Mouse (Mus musculus) mesoderm, embryonic 11.5 days (tissue): ENCODE measurements around the gene Umad1.

Experiments
- DNase-seq: peaks from one replicate; pipeline ENCODE4 v3.0.0-alpha.2; 2012; ENCODE audit warnings: low read depth, low spot score

Gene Umad1

DNA sequence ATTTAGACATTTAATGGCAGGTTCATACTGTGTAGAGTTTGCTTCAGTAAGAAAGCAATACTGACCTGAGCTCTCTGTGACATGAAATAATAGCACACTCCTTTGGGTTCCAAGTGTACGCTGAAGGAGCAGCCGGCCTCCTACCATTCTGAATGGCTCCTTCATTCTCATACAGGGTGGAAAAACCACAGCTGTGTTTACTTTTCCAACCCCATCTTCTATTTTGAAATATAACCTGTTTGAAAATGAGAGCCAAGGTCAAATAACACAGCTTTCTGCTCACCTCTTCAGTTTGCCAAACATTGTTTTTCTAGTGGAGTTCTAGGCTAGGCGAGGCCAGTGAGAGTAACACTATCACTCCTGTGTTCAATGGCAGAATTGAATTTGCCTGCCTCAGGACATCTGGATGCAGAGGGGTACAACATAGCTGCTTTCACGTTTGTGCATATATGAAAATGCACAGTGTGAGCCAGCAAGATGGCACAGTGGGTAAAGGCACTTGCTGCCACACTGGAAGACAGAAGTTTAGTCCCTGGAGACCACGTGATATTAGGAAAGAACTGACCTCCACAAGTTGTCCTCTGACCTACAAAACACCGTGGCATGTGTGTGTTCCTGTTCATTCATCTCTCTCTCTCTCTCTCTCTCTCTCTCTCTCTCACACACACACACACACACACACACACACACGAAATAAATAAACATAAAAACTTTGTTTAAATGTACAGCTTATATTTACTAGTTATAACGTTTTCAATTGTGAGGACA is 157.9 kb downstream of the Umad1 start:
- peak; percentile 20 for DNase-seq

DNA sequence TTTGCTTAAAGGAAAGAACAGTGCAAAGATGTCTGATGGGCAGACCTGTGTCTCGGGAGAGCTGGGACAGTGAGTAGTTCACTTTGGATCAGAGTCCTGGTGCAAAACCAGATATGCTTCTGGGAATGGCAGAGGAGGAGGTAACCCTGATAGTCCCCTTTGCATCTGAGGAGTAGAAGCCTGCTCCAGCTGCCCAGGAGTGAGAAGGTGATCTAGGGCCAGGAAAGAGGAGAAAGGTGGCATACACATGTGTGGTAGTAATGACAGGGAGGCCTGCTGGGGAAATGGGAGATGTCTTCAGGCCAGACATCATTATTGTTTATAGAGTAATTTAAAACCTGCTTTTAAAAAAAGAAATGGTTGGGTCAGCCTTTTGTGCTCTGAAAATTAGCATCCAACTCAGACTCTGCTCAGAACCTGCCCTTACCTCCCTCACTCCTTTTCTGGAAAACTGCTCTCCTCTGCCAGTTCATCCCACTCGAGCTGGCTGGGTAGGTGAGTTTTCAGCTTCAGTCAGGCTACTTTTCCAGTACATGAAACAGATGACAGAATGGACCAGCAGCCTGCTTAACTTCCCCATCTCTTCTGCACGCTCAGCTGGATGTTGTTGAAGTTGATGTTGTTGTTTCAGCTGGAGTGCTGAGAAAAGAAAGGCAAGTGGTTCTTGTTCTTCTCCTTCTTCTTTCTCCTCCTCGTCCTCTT is 160.5 kb downstream of the Umad1 start:
- DNase-seq, result peak; percentile 10

DNA sequence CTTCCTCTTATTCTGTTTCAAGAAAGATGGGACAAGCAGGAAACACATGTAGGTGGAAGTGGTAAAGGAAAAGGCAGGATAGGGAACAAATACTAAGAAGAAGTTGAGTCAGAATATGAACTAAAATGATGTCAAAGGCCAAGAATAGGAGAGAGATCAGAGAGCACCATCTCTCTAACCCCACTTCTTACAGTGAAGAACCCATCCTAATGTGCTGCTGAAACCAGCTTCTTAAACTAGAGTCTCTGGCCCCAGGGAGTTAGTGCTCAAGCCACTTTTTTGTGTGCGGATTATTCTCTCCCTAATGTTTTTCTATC is 161.1 kb downstream of the Umad1 start:
- no peak for DNase-seq

DNA sequence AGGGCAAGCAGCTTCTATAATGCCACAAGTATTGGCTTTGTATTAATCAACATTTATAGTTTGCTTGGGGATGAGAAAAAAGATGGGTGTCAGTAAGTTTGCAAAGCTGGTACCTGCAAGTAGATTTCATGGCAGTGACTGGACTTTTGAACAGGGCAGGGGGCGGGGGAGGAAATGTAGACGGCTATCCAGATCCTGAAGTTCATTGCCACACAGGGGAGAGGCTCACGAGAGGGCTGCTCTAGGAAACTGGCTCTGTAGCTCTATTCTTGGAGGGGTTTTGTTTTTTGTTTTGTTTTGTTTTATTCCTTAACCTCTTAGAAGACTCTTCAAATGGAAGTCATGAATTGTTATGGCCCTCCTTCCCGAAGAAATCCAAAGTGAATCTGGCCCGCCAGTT is 162.3 kb downstream of the Umad1 start:
- no peak for DNase-seq

DNA sequence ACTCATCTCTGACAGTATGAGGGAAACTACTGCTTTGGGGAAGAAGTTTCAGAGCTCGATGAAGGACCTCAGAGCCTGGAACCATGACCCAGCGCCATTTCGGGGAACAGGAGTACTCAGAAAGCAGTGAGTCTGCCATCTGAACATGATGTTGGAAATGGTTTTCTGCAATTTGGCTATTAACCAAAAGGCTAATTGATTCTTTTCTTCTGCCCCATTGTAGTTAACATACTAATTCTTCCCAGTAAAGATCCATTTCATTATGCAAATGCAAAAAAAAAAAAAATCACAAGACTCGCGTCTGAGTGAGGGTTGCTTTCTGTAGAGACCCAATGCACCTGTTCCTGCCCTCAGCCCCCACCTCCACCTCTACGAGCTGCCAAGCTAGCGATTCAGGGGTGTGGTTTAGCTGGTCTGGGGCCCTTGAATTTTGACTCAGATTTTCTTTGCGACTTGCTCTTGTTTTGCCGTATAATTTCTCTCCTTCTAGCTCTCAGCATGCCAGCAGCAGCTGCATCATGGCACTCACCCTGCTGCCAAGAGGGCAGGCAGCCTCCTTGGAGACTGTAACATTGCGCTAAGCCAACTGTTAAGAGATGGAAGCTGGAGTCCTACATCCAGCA is 163.0 kb downstream of the Umad1 start:
- no peak for DNase-seq

DNA sequence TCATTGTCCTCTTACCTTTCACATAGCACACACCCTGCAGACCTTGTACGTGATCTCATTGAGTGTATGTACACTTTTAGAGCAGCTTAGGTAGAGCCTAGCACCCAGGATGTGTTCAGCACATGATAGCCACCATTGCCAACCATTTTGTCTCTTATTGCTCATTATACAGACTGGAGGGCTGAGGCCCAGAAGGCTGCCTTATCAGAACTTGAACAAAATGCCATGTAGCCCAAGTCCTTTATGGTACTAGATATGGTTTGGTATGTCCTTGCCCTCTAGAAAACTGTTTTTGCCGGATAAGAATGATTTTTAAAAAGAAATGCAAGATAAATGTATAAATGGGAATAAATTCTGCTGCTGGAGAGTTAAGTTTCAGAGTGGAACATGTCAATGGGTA is 164.1 kb downstream of the Umad1 start:
- no peak for DNase-seq

DNA sequence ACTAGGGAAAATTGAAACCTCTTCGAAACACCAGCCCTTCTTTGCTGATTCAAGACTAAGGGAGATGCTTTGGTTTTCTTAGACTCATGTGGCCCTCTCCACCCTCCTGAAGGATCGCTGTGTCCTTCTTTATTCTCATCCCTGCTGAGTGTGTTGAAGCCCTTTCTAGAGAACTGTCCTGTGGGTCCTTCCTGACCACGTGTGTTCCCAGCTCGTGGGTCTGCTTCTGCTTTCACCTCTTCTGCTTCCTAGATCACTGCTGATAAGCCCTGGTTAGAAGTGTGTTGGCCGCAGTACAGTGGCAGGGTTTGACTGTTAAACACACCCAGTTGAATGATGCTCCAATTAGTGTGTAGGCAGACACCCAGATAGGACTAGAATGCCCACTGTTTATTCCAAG is 168.6 kb downstream of the Umad1 start:
- no peak for DNase-seq

DNA sequence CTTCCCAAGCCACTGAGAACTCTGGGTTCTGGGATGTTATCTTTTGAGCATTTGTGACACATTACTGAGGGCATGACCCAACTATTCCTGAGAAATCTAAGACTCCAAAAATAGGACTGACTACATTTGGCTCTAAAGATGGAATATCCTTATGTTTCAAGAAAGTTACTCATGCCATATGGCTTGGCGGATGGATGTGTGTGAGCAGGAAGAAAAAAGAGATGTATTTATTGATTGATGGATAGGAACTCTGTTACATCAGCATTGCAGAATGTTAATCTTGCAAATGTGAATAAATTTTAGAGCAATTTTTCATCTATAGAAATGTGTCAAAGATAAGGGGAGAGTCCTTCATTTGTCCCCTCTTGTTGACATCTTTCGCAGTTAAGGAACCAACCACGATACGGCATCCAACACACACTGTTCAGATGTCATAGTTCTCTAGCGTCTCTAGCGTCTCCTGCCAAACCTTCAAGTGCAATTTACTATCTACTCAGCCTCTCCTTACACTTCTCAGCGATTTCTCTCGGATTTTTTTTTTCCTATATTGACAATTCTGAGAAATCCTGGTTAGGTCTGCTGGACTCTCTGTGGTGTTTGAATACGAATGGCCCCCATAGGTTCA is 171.6 kb downstream of the Umad1 start:
- no peak for DNase-seq

DNA sequence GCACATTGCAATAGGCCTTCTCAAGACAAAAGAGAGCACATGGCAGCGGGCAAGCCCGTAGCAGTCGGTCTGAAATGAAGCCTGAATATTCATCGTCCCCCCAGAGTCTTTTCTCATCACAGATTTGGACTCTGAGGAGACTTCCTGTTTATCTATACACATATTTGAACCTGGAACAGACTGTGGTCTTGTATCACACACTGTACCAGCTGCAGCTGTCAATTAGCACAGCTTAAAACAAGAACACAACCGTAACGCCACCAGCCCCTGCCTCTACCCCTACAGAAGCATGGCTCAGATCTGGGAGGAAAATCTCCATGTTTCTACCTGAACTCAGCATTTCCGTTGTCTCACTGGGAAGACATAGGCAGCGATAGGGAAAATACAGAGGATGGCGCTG is 174.1 kb downstream of the Umad1 start:
- DNase-seq, result no peak

DNA sequence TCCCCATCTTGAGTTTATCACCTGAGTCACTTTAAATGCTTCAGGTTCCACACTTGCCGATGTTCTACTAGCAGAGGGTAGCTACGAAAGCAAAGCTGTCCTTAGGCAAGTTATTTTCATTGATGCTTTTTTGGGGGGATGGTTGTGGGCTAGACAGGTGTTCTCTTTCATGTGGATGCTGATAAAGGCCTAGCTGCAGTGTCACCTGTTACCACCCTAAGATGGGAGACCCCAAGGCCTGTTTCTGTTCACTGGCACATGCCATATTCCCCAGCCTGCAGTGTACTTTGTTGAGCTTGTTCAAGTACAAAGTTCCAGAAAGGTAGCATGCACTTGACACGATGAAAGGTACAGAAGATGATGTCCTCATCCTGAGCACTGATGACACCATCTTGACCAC is 178.8 kb downstream of the Umad1 start:
- no peak for DNase-seq

DNA sequence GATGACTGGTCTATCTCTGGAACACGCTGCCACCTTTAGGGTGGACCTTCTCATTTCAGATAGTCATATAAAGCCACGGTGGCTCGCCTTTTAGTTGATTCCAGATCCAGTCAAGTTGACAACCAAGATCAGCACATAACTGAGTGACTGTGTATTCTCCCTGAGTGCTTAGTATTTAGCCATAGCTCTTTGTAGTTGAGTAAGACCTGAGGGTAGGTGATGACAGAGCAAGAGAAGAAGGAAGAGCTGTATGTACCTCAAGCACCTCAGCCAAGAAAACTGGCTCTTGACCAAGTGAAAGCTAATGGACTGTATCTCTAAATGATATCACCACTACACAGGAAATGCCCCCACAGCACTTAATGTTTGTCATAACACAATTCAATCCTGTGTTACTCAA is 182.7 kb downstream of the Umad1 start:
- no peak for DNase-seq

DNA sequence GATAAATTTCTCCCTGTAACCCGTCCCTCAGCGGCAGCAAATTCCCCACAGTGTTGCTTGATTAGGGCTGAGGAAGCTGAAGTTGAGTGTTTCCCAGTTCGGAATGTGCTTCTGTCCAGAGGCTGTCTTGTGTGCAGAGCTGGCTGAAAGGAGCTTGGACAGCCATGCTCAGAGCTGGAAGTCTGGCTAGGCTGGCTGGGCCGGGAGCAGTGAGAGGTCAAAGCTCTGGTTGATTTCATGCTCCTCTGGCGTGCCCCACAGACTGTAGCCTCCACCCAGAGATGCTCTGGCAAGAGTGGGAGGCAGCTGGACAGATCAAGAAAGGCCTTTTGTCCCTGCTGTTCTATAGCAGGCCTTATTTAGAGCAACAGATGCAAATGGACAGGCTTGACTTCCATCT is 187.7 kb downstream of the Umad1 start:
- peak; percentile 46 for DNase-seq

DNA sequence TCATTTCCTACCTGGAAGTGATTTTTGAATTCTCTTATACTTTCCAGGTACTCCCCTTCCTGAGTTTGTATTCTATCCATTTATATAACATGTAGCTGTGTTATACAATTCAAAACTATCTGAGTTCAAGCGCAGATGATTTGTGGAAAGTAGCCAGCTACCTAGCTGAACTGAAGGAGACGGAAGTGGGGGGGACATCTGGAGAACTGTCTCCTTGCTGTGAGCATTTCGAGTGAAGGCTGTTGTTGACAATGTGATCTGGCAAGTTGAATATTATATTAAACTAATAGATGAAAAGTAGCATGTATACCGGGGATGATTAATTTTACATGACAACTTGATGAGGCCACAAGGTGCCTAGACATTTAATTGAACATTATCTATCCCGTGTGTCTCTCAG is 196.5 kb downstream of the Umad1 start:
- DNase-seq, result no peak

DNA sequence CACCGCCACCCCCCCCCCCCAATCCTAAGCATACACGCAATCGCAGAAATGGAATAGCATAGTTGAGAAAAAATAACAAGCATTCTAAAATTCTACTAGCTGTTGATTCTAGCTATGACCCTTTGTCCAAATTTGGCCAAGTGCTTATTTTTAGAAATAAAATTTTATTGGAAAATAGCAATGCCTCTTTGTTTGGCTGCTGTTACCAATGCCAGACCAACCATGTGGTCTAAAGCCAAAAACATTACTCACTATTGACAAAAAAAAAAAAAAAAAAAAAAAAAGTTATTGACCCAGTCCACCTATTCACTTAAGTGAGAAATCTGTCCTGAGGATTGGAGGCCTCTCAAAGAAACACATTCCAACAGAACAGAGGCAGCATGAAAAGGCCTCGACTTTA is 199.5 kb downstream of the Umad1 start:
- DNase-seq, result no peak

DNA sequence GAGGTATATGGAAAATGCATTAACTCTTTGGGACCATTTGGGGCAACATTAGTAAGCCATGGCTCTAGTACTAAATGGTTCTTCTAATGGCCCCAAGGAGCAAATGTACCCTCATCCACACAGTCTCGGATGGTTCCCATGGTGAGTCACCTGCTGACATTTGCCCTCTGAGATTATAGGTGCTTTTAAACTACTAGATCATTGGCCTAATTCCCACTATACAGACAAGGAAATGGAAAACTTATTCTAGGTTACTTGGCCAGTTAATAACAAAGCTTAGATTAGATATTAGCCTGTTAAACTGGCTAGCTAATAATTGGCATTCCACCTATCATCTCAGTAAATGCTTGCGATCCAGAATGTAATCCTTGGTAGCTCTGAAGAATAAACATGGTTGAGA is 203.4 kb downstream of the Umad1 start:
- DNase-seq, result no peak

DNA sequence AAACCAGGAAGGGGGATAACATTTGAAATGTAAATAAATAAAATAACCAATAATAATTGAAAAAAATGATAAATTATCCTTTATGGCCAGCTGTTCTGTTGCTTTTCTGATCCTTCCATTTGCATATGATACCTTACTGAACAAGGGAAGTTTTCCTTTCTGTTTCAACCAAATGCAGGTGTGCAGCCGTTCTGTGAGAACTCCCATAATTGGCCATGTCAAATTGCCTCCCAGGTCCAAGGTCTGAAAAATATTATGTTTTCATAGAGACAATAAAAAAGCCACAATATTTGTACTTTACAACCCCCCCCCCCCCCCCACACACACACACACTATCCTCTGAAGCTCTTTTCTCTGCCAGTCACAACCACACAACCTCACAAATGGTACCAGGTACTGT is 206.3 kb downstream of the Umad1 start:
- no peak for DNase-seq

DNA sequence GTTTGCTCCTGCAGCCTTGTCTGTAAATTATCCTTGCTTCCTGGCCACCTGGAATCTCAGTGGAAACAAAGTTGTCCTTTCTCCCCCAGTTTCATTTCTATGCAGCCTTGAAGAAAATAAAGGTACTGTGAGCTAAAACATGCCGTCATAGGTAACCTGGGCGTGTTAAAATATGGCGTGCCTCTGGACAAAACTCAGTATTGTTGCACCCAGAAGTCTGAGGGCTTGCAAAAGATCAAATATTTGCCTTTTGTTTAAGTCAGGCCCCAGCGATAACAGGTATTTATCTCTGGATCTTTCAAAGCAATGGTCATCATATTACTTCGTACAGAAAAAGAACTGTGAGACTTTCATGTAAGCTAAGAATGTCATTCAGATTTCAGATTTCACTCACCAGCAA is 206.9 kb downstream of the Umad1 start:
- no peak for DNase-seq

DNA sequence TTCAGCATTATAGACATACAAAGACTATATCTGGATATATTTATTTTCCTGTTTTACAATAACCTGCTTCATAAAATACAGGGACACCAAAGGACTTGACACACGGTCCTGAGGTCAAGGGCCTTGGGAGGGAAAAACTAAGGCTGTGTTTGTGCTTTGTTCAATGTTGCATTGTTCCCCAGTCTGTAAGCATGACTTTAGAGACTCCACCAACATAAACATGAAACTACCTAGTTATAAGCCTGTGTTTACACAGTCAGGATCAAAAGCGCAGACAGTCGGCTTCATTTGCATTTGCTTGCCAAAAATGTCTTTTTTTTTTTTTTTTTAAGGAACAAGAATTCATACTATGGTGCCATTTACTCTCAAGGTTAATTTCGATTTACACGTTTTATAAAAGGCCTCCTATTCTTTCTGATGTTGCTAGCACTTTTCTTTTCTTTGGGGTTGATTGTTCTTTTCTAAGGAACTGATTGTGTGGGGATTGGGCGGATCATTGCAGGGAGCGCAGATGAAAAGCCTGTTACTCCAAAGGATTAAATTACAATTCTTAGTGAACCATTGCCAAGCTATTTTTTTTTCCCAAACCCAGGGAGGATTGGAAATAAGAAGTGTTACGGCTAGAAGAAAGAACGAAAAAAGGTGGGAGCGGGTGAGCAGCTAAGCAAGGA is 208.7 kb downstream of the Umad1 start:
- no peak for DNase-seq

DNA sequence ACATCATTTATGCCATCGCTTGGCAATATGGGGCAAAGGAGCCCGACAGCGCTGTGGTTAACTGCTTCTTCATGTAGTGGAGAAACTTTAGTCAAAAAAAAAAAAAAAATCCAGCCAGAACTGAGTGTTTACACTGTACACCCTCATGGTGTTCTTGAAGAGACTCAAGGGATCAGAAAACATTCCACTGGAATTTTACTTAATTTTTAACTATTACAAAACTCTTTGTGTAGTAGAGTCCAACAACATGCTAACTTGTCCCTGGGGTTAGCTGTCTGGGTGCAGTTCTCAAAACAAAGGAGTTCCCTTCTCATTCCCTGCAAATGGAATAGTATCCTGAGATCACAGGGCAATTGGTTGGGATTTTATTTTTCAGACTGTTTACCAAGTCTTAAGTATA is 210.8 kb downstream of the Umad1 start:
- no peak for DNase-seq

DNA sequence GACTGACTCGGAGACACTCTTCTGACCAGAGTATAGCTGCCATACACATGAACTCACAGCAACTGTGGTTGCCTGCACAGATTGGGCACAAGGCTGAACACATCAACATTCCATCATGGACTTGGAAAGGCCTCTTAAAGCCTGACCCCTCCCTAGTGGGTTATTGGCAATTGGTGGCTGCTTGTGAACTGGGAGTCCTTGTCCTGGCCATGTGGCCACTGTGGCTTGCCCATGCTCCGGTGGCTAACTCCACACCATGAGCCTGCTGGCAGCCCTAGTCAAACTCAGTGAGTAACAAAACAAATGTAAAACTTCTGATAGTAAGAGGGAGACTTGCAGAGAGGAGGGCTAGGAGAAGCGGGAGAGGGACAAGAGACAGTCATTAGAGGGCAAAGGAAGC is 213.0 kb downstream of the Umad1 start:
- DNase-seq, result no peak

DNA sequence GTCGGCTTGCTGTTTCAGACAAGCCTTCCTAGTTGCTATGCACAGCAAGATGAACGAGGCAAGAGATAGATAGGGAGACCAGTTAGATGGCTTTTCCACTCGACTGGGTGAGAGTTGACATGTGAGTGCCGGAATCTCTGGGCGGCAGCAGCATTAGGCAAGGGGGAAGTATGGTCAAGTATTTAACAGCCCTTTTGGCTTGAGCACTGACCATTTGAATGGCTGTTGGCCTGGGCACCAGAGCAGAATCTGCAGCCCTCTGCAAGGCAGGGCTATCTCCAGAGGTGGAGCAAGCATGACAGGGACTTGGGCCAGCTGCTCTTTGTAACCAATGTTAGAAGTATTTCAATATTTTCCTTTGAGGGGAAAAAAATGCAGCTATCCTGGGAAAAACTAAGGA is 213.8 kb downstream of the Umad1 start:
- no peak for DNase-seq

DNA sequence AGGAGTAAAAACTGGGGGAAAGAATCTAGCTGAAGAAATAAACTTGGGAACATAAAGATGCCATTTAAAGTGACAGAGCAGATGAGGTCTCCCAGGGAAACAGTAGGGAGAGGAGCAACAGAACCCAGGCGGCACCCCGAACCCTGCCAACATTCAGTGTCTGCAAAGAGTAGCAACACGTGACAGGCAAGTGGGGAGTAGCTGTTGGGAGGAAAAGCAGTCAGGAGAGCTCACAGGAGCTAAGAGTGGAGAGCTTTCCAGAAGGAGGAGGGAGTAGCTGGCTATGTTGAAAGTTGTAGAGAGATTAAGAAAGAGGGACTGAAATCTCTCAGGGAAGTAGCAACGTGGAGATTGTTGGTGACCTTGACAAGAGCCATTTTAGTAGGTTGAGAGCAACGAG is 214.4 kb downstream of the Umad1 start:
- DNase-seq, result no peak
